Mouse (Mus musculus) heart, embryonic 16.5 days (tissue): Measurements from ENCODE around the gene Tbl1xr1. TPM values are rescaled to one million over a fixed set of nuclear protein-coding genes. Genes with fewer than 3 reads are reported as not detected.

Experiments used
- ATAC-seq: fragments of 200-750 bp; cut with Nextera tagmentation; replicated peaks from 2 replicates; pipeline ENCODE4 v1.8.0; 2017; ENCODE audit warnings: moderate number of reproducible peaks; ENCODE audit not compliant: insufficient read depth, low FRiP score; ENCODE audit errors: extremely low read depth
- H3K27ac ChIP-seq: fragments of 300-500 bp; sonication (generic); 2 replicates; pipeline ENCODE4 v1.5.1; 2014; ENCODE audit warnings: mild to moderate bottlenecking, low read length, control low read depth, moderate library complexity
- H3K27me3 ChIP-seq: fragments of 300-500 bp; sonication (generic); 2 replicates; pipeline ENCODE4 v1.6.1; 2014; ENCODE audit warnings: low read length, mixed read lengths; ENCODE audit not compliant: control insufficient read depth, insufficient read depth
- H3K36me3 ChIP-seq: fragments of 300-500 bp; sonication (generic); 2 replicates; pipeline ENCODE4 v1.6.1; 2014; ENCODE audit not compliant: control insufficient read depth, insufficient read depth
- H3K4me1 ChIP-seq: fragments of 300-500 bp; sonication (generic); 2 replicates; pipeline ENCODE4 v1.6.1; 2014; ENCODE audit warnings: low read length, mixed read lengths; ENCODE audit not compliant: control insufficient read depth, insufficient read depth
- H3K4me2 ChIP-seq: fragments of 300-500 bp; sonication (generic); 2 replicates; pipeline ENCODE4 v1.6.1; 2014; ENCODE audit warnings: low read depth, mild to moderate bottlenecking, control low read depth, low read length
- H3K4me3 ChIP-seq: fragments of 300-500 bp; sonication (generic); 2 replicates; pipeline ENCODE4 v1.5.1; 2014; ENCODE audit warnings: mild to moderate bottlenecking, control low read depth, low read length
- H3K9ac ChIP-seq: fragments of 300-500 bp; sonication (generic); 2 replicates; pipeline ENCODE4 v1.6.1; 2014; ENCODE audit warnings: low read length, control low read depth
- H3K9me3 ChIP-seq: fragments of 300-500 bp; sonication (generic); replicated peaks from 2 replicates; pipeline ENCODE4 v1.6.1; 2016; ENCODE audit warnings: low read length; ENCODE audit not compliant: control insufficient read depth
- WGBS: fragments of 180-500 bp; shearing (Covaris S2); extraction: QIAGEN DNeasy Blood & Tissue Kit; methylation state at CpG from one replicate; pipeline ENCODE4 v1.1.7; 2014; 5-methylcytosine and 5-hydroxymethylcytosine counted together
- polyA plus RNA-seq: library from polyadenylated mRNA; unstranded; fragments of >200 nt; fragmentation: Nextera tagmentation; extraction: Ambion mirVana; gene quantifications from 2 replicates; pipeline ENCODE4 v1.2.1, GENCODE M21; 2015

Gene Tbl1xr1
- polyA plus RNA-seq: 12.9 and 14.7 TPM in 2 replicates

- peak; percentile 84 for ATAC-seq
- Histone ChIP-seq H3K4me1 (peaks cover 19% of the 10 kb centered on the region), H3K9ac (peak within 1 kb of the TSS; percentile 92), H3K9me3 (no peaks in the 10 kb centered on the region), H3K36me3 (no peaks in the 10 kb centered on the region), H3K27me3 (no peaks in the 10 kb centered on the region), H3K4me3 (peak within 1 kb of the TSS; percentile 80), H3K27ac (peak within 1 kb of the TSS; percentile 91), H3K4me2 (peak within 1 kb of the TSS; percentile 88)
- under 1% methylated on average over 39 of the region's 46 CpGs for WGBS
Measured at GRCm38 (mm10) chr3:22076561-22076935, at the start of gene Tbl1xr1. TSS of gene Tbl1xr1 (plus strand) at chr3:22076652.

DNA sequence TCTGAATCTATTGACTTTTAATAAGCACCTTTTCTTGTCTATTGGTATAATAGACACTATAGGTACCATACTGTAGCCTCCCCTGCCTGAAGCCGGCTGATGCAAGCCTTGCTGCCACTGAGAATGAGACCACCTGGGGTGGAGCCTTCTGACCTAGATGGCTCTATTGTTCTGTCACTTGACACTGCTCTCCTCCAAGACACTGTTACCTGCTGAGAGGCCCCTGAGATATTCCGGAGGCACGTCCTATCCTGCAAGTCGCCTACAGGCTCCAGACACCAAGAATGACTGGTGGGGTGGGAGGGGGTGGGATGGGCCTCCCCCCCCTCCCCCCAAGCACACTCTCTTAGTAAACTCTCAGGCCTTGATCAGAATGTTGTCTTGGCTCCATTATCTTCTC, 38.4 kb upstream of the Tbl1xr1 start:
- Histone ChIP-seq H3K4me3 (no peak overlapping the region), H3K27ac (no peak overlapping the region), H3K9me3 (no peaks in the 10 kb centered on the region), H3K4me2 (no peak overlapping the region), H3K9ac (no peak overlapping the region), H3K4me1 (no peaks in the 10 kb centered on the region), H3K36me3 (no peaks in the 10 kb centered on the region), H3K27me3 (no peaks in the 10 kb centered on the region)
- ATAC-seq: no peak
- WGBS: 41% methylated on average over 4 of the region's 4 CpGs

DNA sequence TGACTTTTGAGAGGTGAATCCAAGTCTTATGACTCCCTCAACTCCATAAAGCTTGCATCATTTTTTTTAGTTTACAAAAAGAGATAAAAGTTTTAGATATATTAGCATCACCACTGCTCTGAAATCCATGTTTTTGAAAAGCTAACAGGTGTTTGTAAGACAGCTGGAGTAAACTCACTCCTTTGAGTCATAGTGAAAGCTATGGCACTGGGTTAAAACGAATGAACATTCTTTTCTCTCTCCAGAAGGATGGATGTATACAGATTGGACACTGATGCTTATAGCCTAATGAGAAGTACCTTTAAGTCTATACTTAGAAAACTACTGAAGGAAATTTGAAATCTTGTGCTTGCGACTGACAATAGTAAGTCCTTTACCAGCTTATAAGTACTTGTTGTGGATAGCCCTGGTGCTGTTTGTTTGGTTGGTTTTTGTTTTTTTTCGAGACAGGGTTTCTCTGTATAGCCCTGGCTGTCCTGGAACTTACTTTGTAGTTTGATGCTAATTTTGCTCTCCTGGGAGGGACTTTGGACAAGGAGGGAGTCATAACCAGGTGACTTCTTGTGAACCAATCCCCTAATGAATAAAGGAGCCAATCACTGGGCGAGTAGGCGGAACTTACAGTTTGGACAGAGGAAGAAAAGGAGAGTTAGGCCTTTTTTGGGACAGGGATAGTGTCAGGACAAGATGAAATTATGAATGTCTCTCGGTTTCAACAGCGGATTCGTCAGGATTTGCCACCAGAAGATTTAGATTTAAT, 37.2 kb upstream of the Tbl1xr1 start:
- no peaks in the 10 kb centered on the region for H3K36me3 ChIP-seq
- no peak for ATAC-seq
- H3K9me3 ChIP-seq: no peaks in the 10 kb centered on the region
- H3K4me1 ChIP-seq: no peaks in the 10 kb centered on the region
- no peak overlapping the region for H3K4me3 ChIP-seq
- no peak overlapping the region for H3K27ac ChIP-seq
- H3K4me2 ChIP-seq: no peak overlapping the region
- 91% methylated on average over 8 of the region's 8 CpGs for WGBS
- no peak overlapping the region for H3K9ac ChIP-seq
- no peaks in the 10 kb centered on the region for H3K27me3 ChIP-seq

DNA sequence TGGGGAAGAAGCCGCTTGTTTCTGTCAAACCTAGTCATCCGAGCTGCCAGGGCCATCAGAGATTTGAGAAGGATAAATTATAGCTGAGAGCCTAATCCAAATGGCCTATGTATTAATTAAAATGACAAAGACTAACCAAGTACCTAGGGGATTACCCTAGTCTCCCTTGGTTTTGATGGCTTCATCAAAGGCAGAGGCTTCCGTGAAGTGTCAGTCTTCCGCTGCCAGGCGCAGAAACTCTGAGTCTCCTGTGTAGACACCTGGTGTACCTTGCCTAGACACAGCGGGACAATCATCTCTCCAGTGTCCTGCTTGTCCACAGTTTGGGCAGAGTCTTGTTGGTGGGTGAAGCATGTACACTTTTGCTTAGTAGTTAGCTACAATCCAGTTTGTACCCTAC, 35.8 kb upstream of the Tbl1xr1 start:
- Histone ChIP-seq H3K9me3 (no peaks in the 10 kb centered on the region), H3K4me2 (no peak overlapping the region), H3K36me3 (no peaks in the 10 kb centered on the region), H3K27ac (no peak overlapping the region), H3K4me3 (no peak overlapping the region), H3K9ac (no peak overlapping the region), H3K4me1 (no peaks in the 10 kb centered on the region), H3K27me3 (no peaks in the 10 kb centered on the region)
- WGBS: 86% methylated on average over 6 of the region's 6 CpGs
- no peak for ATAC-seq

- Histone ChIP-seq H3K9me3 (peaks cover 5% of the 10 kb centered on the region), H3K27ac (no peak overlapping the region), H3K4me3 (no peak overlapping the region), H3K4me2 (no peak overlapping the region), H3K36me3 (no peaks in the 10 kb centered on the region), H3K9ac (no peak overlapping the region), H3K4me1 (no peaks in the 10 kb centered on the region), H3K27me3 (no peaks in the 10 kb centered on the region)
- WGBS: 59% methylated on average over 14 of the region's 14 CpGs
- peak; percentile 55; the same call in 1 of the 2 replicates for ATAC-seq
Measured at GRCm38 (mm10) chr3:22047203-22047602, 29.2 kb upstream of the Tbl1xr1 start.

- no peak overlapping the region for H3K4me3 ChIP-seq
- WGBS: 86% methylated on average over 4 of the region's 4 CpGs
- no peaks in the 10 kb centered on the region for H3K36me3 ChIP-seq
- no peak overlapping the region for H3K4me2 ChIP-seq
- no peak for ATAC-seq
- H3K4me1 ChIP-seq: no peaks in the 10 kb centered on the region
- no peak overlapping the region for H3K9ac ChIP-seq
- H3K27me3 ChIP-seq: no peaks in the 10 kb centered on the region
- H3K9me3 ChIP-seq: peaks cover 3% of the 10 kb centered on the region; the same call in 1 of the 2 replicates
- no peak overlapping the region for H3K27ac ChIP-seq
Measured at GRCm38 (mm10) chr3:22056664-22057328, 19.7 kb upstream of the Tbl1xr1 start.

GRCm38 (mm10) chr3:22058206-22058804, 18.1 kb upstream of the Tbl1xr1 start:
- no peak for ATAC-seq
- H3K4me2 ChIP-seq: no peak overlapping the region
- no peak overlapping the region for H3K27ac ChIP-seq
- H3K4me1 ChIP-seq: no peaks in the 10 kb centered on the region
- 77% methylated on average over 7 of the region's 7 CpGs for whole genome bisulfite sequencing
- no peak overlapping the region for H3K9ac ChIP-seq
- H3K9me3 ChIP-seq: peaks cover 3% of the 10 kb centered on the region; the same call in 1 of the 2 replicates
- H3K4me3 ChIP-seq: no peak overlapping the region
- no peaks in the 10 kb centered on the region for H3K27me3 ChIP-seq
- no peaks in the 10 kb centered on the region for H3K36me3 ChIP-seq

- no peak overlapping the region for H3K4me2 ChIP-seq
- no peaks in the 10 kb centered on the region for H3K36me3 ChIP-seq
- H3K27ac ChIP-seq: no peak overlapping the region
- no peak overlapping the region for H3K9ac ChIP-seq
- no peak overlapping the region for H3K4me3 ChIP-seq
- 82% methylated on average over 4 of the region's 4 CpGs for WGBS
- H3K9me3 ChIP-seq: no peaks in the 10 kb centered on the region
- no peak for ATAC-seq
- H3K27me3 ChIP-seq: no peaks in the 10 kb centered on the region
- H3K4me1 ChIP-seq: no peaks in the 10 kb centered on the region
Measured at GRCm38 (mm10) chr3:22061163-22061562, 15.3 kb upstream of the Tbl1xr1 start.

DNA sequence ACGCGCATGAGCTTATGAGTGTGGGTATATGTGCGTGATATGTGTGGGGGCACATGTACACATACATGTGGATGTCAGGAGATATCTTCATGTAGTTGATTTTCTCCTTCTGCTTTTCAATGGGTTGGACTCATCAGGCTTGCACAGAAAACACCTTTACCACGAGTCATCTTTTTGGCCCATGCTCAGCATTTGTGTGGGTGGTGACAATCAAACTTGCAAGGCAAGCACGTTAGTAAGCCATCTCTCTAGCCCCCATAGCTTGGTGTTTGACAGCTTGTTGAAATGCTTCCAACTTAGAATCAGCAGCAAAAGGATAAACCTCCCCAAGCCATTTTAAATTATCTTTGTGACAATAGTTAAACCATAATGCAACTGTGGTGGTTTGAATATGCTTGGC, 7.8 kb upstream of the Tbl1xr1 start:
- Histone ChIP-seq H3K9me3 (peaks cover 2% of the 10 kb centered on the region; the same call in 1 of the 2 replicates), H3K36me3 (no peaks in the 10 kb centered on the region), H3K4me1 (no peaks in the 10 kb centered on the region), H3K4me3 (no peak overlapping the region), H3K27ac (no peak overlapping the region), H3K9ac (no peak overlapping the region), H3K27me3 (no peaks in the 10 kb centered on the region), H3K4me2 (no peak overlapping the region)
- WGBS: 67% methylated on average over 5 of the region's 5 CpGs
- ATAC-seq: no peak
